Mouse (Mus musculus): ENCODE results near the gene Ccdc148. TPM values are rescaled to one million over a fixed set of nuclear protein-coding genes. Genes with fewer than 3 reads are reported as not detected.

Ccdc148 gene
- polyA plus RNA-seq (2012; rRNA removed): not detected in 2 replicates

GRCm38 (mm10) chr2:59160605-59160963 lies at the start of gene Ccdc148, which contains the start of gene Pkp4:
Gene Ccdc148, minus strand, starts transcription at chr2:59160683.
Gene Pkp4, plus strand, starts transcription at chr2:59160850.

GRCm38 (mm10) chr2:58859134-58859533 lies 301.3 kb downstream of the Ccdc148 start, which contains the start of gene Gm11099:
Gene Gm11099, plus strand, starts transcription at chr2:58859434.

Other genes starting within 250 kb of the Ccdc148 start
- 36.4 and 41.9 TPM in 2 replicates for gene Pkp4, start 167 bp upstream of the Ccdc148 start, polyA plus RNA-seq (2012; rRNA removed)